In the genomic region with DNA sequence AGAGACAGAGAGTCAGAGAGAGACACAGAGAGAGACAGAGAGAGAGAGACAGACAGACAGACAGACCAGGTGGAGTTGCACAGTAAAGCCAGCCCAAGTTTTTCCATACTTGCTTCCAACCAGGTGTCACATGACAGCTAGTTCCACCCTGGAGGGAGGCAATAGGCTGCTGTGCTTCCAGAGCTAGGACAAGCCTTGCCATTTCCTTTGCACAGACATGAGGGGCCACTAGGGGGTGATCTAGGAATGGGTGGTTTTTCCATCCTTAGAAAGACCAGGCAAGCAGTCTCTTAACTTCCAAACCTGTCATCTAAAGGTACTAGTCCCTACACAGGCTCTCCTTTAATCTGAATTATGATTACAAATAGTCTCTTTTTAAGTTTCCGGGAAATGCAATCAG, we compare ENCODE assay signal across 8 mouse cellular contexts.
DNase-seq lines count a peak whose midpoint lies in the region; ATAC-seq and TF ChIP-seq lines count a peak whose summit lies in the region.

No protein-coding gene starts in this region.

- H3K4me3 ChIP-seq in cortical plate, adult 2 months (ENCODE audit: insufficient read depth, low read length), result no peak overlapping the region
- H3K4me3 ChIP-seq in hindbrain, postnatal 0 days (ENCODE audit: low read length), result no peak overlapping the region

- H3K9ac ChIP-seq in hindbrain, postnatal 0 days (replicated peaks; ENCODE audit: low read length), result no peak overlapping the region

- H3K36me3 ChIP-seq in hindbrain, postnatal 0 days (ENCODE audit: insufficient read depth, low read length), result no peaks in the 10 kb centered on the region

- H3K9me3 ChIP-seq in hindbrain, postnatal 0 days (ENCODE audit: low read length), result no peaks in the 10 kb centered on the region

- no peak overlapping the region for H3K4me2 ChIP-seq in hindbrain, postnatal 0 days (ENCODE audit: low read depth, low read length)

- no peak overlapping the region for H3K27ac ChIP-seq in cortical plate, adult 2 months (ENCODE audit: insufficient read depth, low read length)
- H3K27ac ChIP-seq in hindbrain, postnatal 0 days, result no peak overlapping the region

- peak; percentile 87 for TF ChIP-seq CTCF in cortical plate, adult 2 months (IDR thresholded peaks at IDR 0.05; ENCODE audit: extremely low read depth, insufficient read depth, low read length)
- TF ChIP-seq CTCF in hindbrain, postnatal 0 days (IDR thresholded peaks at IDR 0.05; ENCODE audit: low read depth), result peak; percentile 87

- H3K4me1 ChIP-seq in cortical plate, adult 2 months (ENCODE audit: control insufficient read depth, insufficient read depth, low read length), result peaks cover 6% of the 10 kb centered on the region
- no peaks in the 10 kb centered on the region for H3K4me1 ChIP-seq in hindbrain, postnatal 0 days (ENCODE audit: insufficient read depth, low read length)

- no peaks in the 10 kb centered on the region for H3K27me3 ChIP-seq in hindbrain, postnatal 0 days (ENCODE audit: insufficient read depth, low read length)

- WGBS in hindbrain, postnatal 0 days, result 34% methylated on average over 1 of the region's 1 CpGs

- ATAC-seq in CD4-positive, CD25-positive, alpha-beta regulatory T cell, adult 4 months, result no peak
- ATAC-seq in hindbrain, postnatal 0 days, result peak; percentile 50; the same call in 1 of the 2 replicates

- DNase-seq in CD4-positive, CD25-positive, alpha-beta regulatory T cell, adult 2 months (ENCODE audit: low read depth, low spot score), result peak; percentile 7
- DNase-seq in gastrocnemius, adult 8-10 months (ENCODE audit: low spot score in 2 of 2), result peak; percentile 61 to 68
- DNase-seq in hindbrain, postnatal 0 days (ENCODE audit: low spot score), result peak; percentile 85
- peak; percentile 74 for DNase-seq in left cerebral cortex, adult 11 months (ENCODE audit: low spot score)
- DNase-seq in mesoderm, embryonic 11.5 days (ENCODE audit: low read depth, low spot score), result peak; percentile 78
- peak; percentile 61 to 77 for DNase-seq in spleen, postnatal 10 days (ENCODE audit: low spot score in 2 of 2)

- TF ChIP-seq POLR2A in cortical plate, adult 2 months (IDR thresholded peaks at IDR 0.05; ENCODE audit: extremely low read depth, insufficient read depth, low read length), result no peak

Comparison
In these comparisons a context has a peak if more than half of its experiments do, and no peak if none do; other contexts are left out.
1. DNase-seq: peak in every context shown above with its lines; median percentile 85 in hindbrain, postnatal 0 days; 78 in mesoderm, embryonic 11.5 days; 74 in left cerebral cortex, adult 11 months; 69 in spleen, postnatal 10 days; 64 in gastrocnemius, adult 8-10 months; 7 in CD4-positive, CD25-positive, alpha-beta regulatory T cell, adult 2 months.